Mouse (Mus musculus) heart, embryonic 15.5 days (tissue): ENCODE measurements around the gene Fpgs. TPM values are rescaled to one million over a fixed set of nuclear protein-coding genes. Genes with fewer than 3 reads are reported as not detected.

Experiments
- ATAC-seq: fragments of 200-750 bp; cut with Nextera tagmentation; replicated peaks from 2 replicates; pipeline ENCODE4 v1.8.0; 2017; ENCODE audit warnings: low read depth, moderate TSS enrichment; ENCODE audit not compliant: insufficient number of reproducible peaks, insufficient read depth, low FRiP score
- H3K27ac ChIP-seq: fragments of 300-500 bp; sonication (generic); 2 replicates; pipeline ENCODE4 v1.5.1; 2015; ENCODE audit warnings: mild to moderate bottlenecking, inconsistent platforms
- H3K27me3 ChIP-seq: fragments of 300-500 bp; sonication (generic); 2 replicates; pipeline ENCODE4 v1.6.1; 2015; ENCODE audit warnings: inconsistent platforms
- H3K36me3 ChIP-seq: fragments of 300-500 bp; sonication (generic); 2 replicates; pipeline ENCODE4 v1.6.1; 2015; ENCODE audit warnings: mild to moderate bottlenecking, inconsistent platforms
- H3K4me1 ChIP-seq: fragments of 300-500 bp; sonication (generic); replicated peaks from 2 replicates; pipeline ENCODE4 v1.6.1; 2015; ENCODE audit warnings: inconsistent platforms
- H3K4me2 ChIP-seq: fragments of 300-500 bp; sonication (generic); 2 replicates; pipeline ENCODE4 v1.6.1; 2015; ENCODE audit warnings: inconsistent platforms, mild to moderate bottlenecking, moderate library complexity
- H3K4me3 ChIP-seq: fragments of 300-500 bp; sonication (generic); 2 replicates; pipeline ENCODE4 v1.5.1; 2015; ENCODE audit warnings: mild to moderate bottlenecking, inconsistent platforms
- H3K9ac ChIP-seq: fragments of 300-500 bp; sonication (generic); 2 replicates; pipeline ENCODE4 v1.6.1; 2015; ENCODE audit warnings: mild to moderate bottlenecking, inconsistent platforms
- H3K9me3 ChIP-seq: fragments of 300-500 bp; sonication (generic); replicated peaks from 2 replicates; pipeline ENCODE4 v1.6.1; 2016; ENCODE audit warnings: inconsistent platforms
- WGBS: fragments of 180-500 bp; shearing (Covaris S2); methylation state at CpG from one replicate; pipeline ENCODE4 v1.1.7; 2015; ENCODE audit warnings: mixed read lengths; 5-methylcytosine and 5-hydroxymethylcytosine counted together
- polyA plus RNA-seq: library from polyadenylated mRNA; unstranded; fragments of >200 nt; fragmentation: Nextera tagmentation; extraction: Ambion mirVana; gene quantifications from 2 replicates; pipeline ENCODE4 v1.2.1, GENCODE M21; 2015

Fpgs gene
- polyA plus RNA-seq, 1 experiment from 2014 or later, result 13.8 TPM

- 25% methylated on average over 11 of the region's 11 CpGs for WGBS
- Histone ChIP-seq H3K9me3 (no peaks in the 10 kb centered on the region), H3K4me1 (peaks cover 32% of the 10 kb centered on the region), H3K4me2 (no peak overlapping the region), H3K9ac (no peak overlapping the region), H3K27ac (peak overlapping the region; percentile 63), H3K27me3 (no peaks in the 10 kb centered on the region), H3K4me3 (no peak overlapping the region), H3K36me3 (peaks cover 22% of the 10 kb centered on the region; the same call in 1 of the 2 replicates)
- ATAC-seq, result peak; percentile 66
These were observed 36.2 kb downstream of the Fpgs start for GRCm38 (mm10) chr2:32667775-32668174.

DNA sequence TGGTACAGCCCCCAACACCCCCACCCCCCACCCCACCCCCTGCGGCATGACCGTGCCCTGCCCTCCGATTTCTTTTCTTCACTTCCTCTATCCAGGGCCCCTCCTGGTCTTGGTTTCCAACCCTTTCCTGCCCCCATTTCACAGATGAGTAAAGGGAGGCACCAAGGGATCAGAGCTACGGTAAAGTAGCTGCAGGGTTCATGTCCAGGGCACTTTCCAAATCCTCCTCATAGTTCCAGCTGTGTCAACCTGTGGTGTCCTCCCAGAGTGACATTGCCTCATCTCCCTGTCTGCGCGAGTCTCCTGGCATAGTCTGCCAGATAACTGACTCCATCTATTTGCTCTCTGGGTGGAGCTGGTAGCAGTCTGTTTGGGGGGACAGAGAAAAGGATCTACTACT, 38.1 kb downstream of the Fpgs start:
- H3K9me3 ChIP-seq, result no peaks in the 10 kb centered on the region
- H3K27me3 ChIP-seq, result no peaks in the 10 kb centered on the region
- H3K9ac ChIP-seq, result no peak overlapping the region
- H3K4me2 ChIP-seq, result no peak overlapping the region
- 75% methylated on average over 6 of the region's 6 CpGs for WGBS
- peaks cover 13% of the 10 kb centered on the region; the same call in 1 of the 2 replicates for H3K36me3 ChIP-seq
- no peak overlapping the region for H3K4me3 ChIP-seq
- peaks cover 47% of the 10 kb centered on the region for H3K4me1 ChIP-seq
- ATAC-seq, result no peak
- H3K27ac ChIP-seq, result peak overlapping the region; percentile 58

DNA sequence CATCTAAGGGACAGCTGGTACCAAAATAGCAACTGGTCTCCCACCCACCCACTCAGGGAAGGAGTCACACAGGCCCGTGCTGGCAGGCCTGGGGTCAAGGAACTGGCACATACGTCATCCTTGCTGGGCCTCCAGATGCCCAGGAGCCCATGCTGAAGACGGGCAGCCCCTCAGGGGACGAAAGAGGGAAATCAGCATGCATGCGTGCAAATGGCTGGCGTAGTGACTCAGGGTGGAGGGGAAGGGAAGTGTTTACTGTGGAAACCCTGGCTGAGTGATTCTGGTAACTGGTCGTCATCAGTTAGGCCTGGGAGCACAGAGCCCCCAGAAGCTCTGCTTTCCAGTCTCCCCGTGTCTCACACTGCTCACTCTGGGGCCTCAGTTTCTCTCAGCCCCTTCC, 38.6 kb downstream of the Fpgs start:
- H3K4me1 ChIP-seq, result peaks cover 51% of the 10 kb centered on the region
- no peaks in the 10 kb centered on the region for H3K27me3 ChIP-seq
- no peak for ATAC-seq
- no peak overlapping the region for H3K4me3 ChIP-seq
- 56% methylated on average over 8 of the region's 8 CpGs for WGBS
- peak overlapping the region; percentile 58 for H3K27ac ChIP-seq
- H3K36me3 ChIP-seq, result peaks cover 8% of the 10 kb centered on the region; the same call in 1 of the 2 replicates
- no peak overlapping the region for H3K9ac ChIP-seq
- H3K4me2 ChIP-seq, result no peak overlapping the region
- H3K9me3 ChIP-seq, result no peaks in the 10 kb centered on the region

DNA sequence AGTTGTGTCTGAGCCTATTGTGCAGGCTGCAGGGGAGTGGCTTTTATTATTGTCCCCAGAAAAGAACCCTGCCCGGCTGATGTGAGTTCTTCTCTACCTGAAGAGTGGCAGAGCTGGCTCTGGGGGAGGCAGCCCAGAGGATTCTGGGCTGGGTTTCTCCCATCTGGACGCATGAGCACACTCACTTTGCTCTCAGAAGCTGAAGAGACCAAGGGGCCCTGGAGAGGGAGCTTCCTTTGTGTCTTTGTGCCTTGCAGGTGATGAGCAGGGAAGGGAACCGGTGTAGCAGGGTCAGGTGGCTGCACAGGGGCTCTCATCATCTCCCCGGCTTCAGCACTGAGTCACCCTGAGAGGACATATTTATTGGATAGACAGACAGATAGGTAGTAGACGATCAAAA, 41.7 kb downstream of the Fpgs start:
- H3K9ac ChIP-seq, result peak overlapping the region; percentile 19; the same call in 1 of the 2 replicates

GRCm38 (mm10) chr2:32661509-32662107, 42.3 kb downstream of the Fpgs start:
- 29% methylated on average over 7 of the region's 7 CpGs for WGBS
- H3K27me3 ChIP-seq, result no peaks in the 10 kb centered on the region
- H3K27ac ChIP-seq, result peak overlapping the region; percentile 71
- H3K4me2 ChIP-seq, result no peak overlapping the region
- H3K36me3 ChIP-seq, result peaks cover 10% of the 10 kb centered on the region; the same call in 1 of the 2 replicates
- H3K9ac ChIP-seq, result peak overlapping the region; percentile 27
- H3K4me3 ChIP-seq, result no peak overlapping the region
- no peaks in the 10 kb centered on the region for H3K9me3 ChIP-seq
- ATAC-seq, result peak; percentile 81
- H3K4me1 ChIP-seq, result peaks cover 36% of the 10 kb centered on the region

More for the DNA sequence above, 41.7 kb downstream of the Fpgs start:
- 41% methylated on average over 5 of the region's 5 CpGs for WGBS
- no peaks in the 10 kb centered on the region for H3K27me3 ChIP-seq
- ATAC-seq, result no peak
- no peaks in the 10 kb centered on the region for H3K9me3 ChIP-seq
- H3K4me1 ChIP-seq, result peaks cover 36% of the 10 kb centered on the region
- peak overlapping the region; percentile 71 for H3K27ac ChIP-seq
- H3K4me3 ChIP-seq, result no peak overlapping the region
- H3K4me2 ChIP-seq, result no peak overlapping the region
- H3K36me3 ChIP-seq, result peaks cover 8% of the 10 kb centered on the region; the same call in 1 of the 2 replicates

- Histone ChIP-seq H3K4me2 (no peak overlapping the region), H3K27ac (no peak overlapping the region), H3K27me3 (no peaks in the 10 kb centered on the region), H3K36me3 (peaks cover 10% of the 10 kb centered on the region; the same call in 1 of the 2 replicates), H3K4me3 (no peak overlapping the region), H3K9me3 (no peaks in the 10 kb centered on the region), H3K9ac (no peak overlapping the region), H3K4me1 (peaks cover 39% of the 10 kb centered on the region)
- ATAC-seq, result no peak
- 72% methylated on average over 2 of the region's 2 CpGs for WGBS
These were observed 45.1 kb downstream of the Fpgs start for GRCm38 (mm10) chr2:32658873-32659272.

DNA sequence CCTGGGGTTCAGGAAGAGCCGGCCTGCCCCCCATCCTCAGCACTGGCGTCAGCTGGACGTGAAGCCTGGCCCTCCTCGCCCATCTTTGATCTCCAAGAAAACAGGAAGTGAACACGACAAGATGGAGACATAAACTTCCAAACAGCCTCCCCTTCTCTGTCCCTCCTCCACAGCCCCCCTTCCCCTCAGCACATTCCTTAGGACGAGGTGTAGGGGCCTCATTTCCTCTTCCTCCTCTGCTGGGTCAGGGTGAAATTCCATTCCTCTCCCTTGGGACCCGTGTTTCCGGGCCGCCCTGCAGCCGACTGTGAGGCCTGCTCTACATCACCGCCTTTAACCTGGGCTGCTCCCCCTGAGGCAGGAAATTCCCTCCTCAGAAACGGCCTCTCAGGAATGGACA, 48.1 kb downstream of the Fpgs start:
- H3K4me3 ChIP-seq, result no peak overlapping the region
- 44% methylated on average over 12 of the region's 12 CpGs for WGBS
- H3K4me2 ChIP-seq, result no peak overlapping the region; the same call in 1 of the 2 replicates

GRCm38 (mm10) chr2:32655394-32655744, 48.6 kb downstream of the Fpgs start:
- Histone ChIP-seq H3K4me3 (no peak overlapping the region), H3K4me1 (peaks cover 37% of the 10 kb centered on the region), H3K4me2 (no peak overlapping the region; the same call in 1 of the 2 replicates), H3K9me3 (no peaks in the 10 kb centered on the region), H3K36me3 (peaks cover 10% of the 10 kb centered on the region; the same call in 1 of the 2 replicates), H3K27me3 (no peaks in the 10 kb centered on the region), H3K9ac (no peak overlapping the region), H3K27ac (peak overlapping the region; percentile 64)
- ATAC-seq, result no peak
- WGBS, result 69% methylated on average over 3 of the region's 3 CpGs

More for the DNA sequence above, 48.1 kb downstream of the Fpgs start:
- Histone ChIP-seq H3K27ac (peak overlapping the region; percentile 72), H3K9ac (no peak overlapping the region), H3K27me3 (no peaks in the 10 kb centered on the region), H3K4me1 (peaks cover 40% of the 10 kb centered on the region), H3K9me3 (no peaks in the 10 kb centered on the region), H3K36me3 (peaks cover 10% of the 10 kb centered on the region; the same call in 1 of the 2 replicates)
- ATAC-seq, result peak; percentile 70

GRCm38 (mm10) chr2:32654743-32655393, 49.1 kb downstream of the Fpgs start:
- Histone ChIP-seq H3K4me1 (peaks cover 37% of the 10 kb centered on the region), H3K4me3 (no peak overlapping the region), H3K4me2 (peak overlapping the region; percentile 39), H3K27me3 (no peaks in the 10 kb centered on the region), H3K9me3 (no peaks in the 10 kb centered on the region), H3K36me3 (peaks cover 10% of the 10 kb centered on the region; the same call in 1 of the 2 replicates), H3K27ac (peak overlapping the region; percentile 64), H3K9ac (peak overlapping the region; percentile 25; the same call in 1 of the 2 replicates)
- ATAC-seq, result no peak; the same call in 1 of the 2 replicates
- WGBS, result 58% methylated on average over 14 of the region's 14 CpGs

- Histone ChIP-seq H3K9me3 (no peaks in the 10 kb centered on the region), H3K4me1 (peaks cover 37% of the 10 kb centered on the region), H3K27me3 (no peaks in the 10 kb centered on the region), H3K4me3 (0 out of 2 replicates have a peak overlapping the region, but pooled peaks have one; percentile 3), H3K27ac (peak overlapping the region; percentile 64), H3K9ac (0 out of 2 replicates have a peak overlapping the region, but pooled peaks have one; percentile 14), H3K4me2 (peak overlapping the region; percentile 39), H3K36me3 (peaks cover 10% of the 10 kb centered on the region; the same call in 1 of the 2 replicates)
- 18% methylated on average over 7 of the region's 7 CpGs for WGBS
- ATAC-seq, result no peak
These were observed 50.2 kb downstream of the Fpgs start for GRCm38 (mm10) chr2:32653764-32654163.

GRCm38 (mm10) chr2:32647366-32647765, 56.6 kb downstream of the Fpgs start:
- ATAC-seq, result no peak
- Histone ChIP-seq H3K4me2 (peak overlapping the region; percentile 52), H3K9me3 (no peaks in the 10 kb centered on the region), H3K27ac (peak overlapping the region; percentile 84), H3K36me3 (no peaks in the 10 kb centered on the region), H3K4me1 (peaks cover 46% of the 10 kb centered on the region), H3K27me3 (no peaks in the 10 kb centered on the region), H3K9ac (peak overlapping the region; percentile 51), H3K4me3 (peak overlapping the region; percentile 47)
- WGBS, result 71% methylated on average over 7 of the region's 7 CpGs
